Mouse (Mus musculus): ENCODE measurements around the gene Tmem120b.

DNA sequence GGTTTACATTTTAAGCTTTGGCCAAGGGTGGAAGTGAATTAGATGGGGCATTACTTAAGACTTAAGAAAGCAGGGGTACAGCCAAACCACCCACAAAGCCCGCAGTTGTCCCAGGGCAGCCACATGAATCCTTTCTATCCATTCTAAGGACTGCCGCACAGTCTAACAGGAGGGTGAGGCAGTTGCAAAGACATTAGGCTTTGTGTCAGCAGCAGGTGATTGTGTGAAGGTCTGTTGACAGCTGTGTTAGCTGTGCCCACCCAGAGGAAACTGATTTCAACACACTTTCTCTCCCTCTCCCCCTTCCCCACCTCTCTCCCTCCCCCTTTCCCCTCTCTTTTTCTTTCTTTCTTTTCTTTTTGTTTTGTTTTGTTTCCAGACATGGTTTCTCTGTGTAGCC is 499 bp downstream of the Tmem120b start:
- TF ChIP-seq POLR2A (IDR thresholded peaks at IDR 0.05; ENCODE audit: extremely low read depth, insufficient read depth, low read length) = no peak
- no peak for TF ChIP-seq CTCF (IDR thresholded peaks at IDR 0.05; ENCODE audit: low read depth, low read length)
